Mouse (Mus musculus) ES-Bruce4 (cell line): Measurements from ENCODE around the gene Ano6.

Experiments
- CTCF ChIP-seq: IDR thresholded peaks from one replicate; pipeline ENCODE4 v1.8.1; 2011; ENCODE audit warnings: low read depth, low read length
- EP300 ChIP-seq: IDR thresholded peaks from 2 replicates; pipeline ENCODE4 v1.6.1; 2011; ENCODE audit warnings: low read depth, low read length; ENCODE audit not compliant: insufficient read depth

DNA sequence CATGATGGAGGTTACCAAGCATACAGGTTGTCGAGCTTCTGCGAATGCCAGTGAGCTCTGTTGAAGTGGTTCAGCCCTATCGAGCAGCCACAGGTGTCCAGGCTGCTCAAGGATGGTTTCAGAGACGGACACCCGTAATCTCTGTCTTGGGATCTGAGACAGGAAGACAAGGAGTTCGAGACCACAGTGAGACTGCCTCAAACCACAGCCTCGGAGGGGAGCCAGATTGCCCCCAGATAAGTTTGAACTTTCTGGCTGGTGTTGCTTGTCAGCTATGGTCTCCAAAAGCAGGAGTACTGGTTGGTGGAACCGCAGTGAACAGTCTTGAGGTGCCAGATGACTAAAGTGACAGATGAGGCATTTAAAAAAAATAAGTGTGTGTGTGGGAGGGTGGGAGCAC lies 81.8 kb downstream of the Ano6 start:
- TF ChIP-seq EP300 (no peak), CTCF (no peak)
